Mouse (Mus musculus) forebrain, embryonic 10.5 days (tissue): ENCODE data around the gene Serinc3. TPM values are rescaled to one million over a fixed set of nuclear protein-coding genes. Genes with fewer than 3 reads are reported as not detected.

ENCODE experiments used
- DNase-seq: peaks from one replicate; pipeline ENCODE4 v3.0.0-alpha.2; 2017; ENCODE audit warnings: low spot score; ENCODE audit errors: extremely low spot score
- H3K27ac ChIP-seq: fragments of 300-500 bp; sonication (generic); 2 replicates; pipeline ENCODE4 v1.5.1; 2016; ENCODE audit warnings: mild to moderate bottlenecking
- H3K27me3 ChIP-seq: fragments of 300-500 bp; sonication (generic); 2 replicates; pipeline ENCODE4 v1.6.1; 2016; ENCODE audit warnings: mild to moderate bottlenecking; ENCODE audit not compliant: poor library complexity, severe bottlenecking
- H3K36me3 ChIP-seq: fragments of 300-500 bp; sonication (generic); replicated peaks from 2 replicates; pipeline ENCODE4 v1.6.1; 2016; ENCODE audit warnings: mild to moderate bottlenecking, moderate library complexity
- H3K4me1 ChIP-seq: fragments of 300-500 bp; sonication (generic); 2 replicates; pipeline ENCODE4 v1.6.1; 2016
- H3K4me3 ChIP-seq: fragments of 300-500 bp; sonication (generic); 2 replicates; pipeline ENCODE4 v1.5.1; 2016; ENCODE audit warnings: mild to moderate bottlenecking, moderate library complexity
- H3K9me3 ChIP-seq: fragments of 300-500 bp; sonication (generic); 2 replicates; pipeline ENCODE4 v1.6.1; 2016; ENCODE audit warnings: mild to moderate bottlenecking, moderate library complexity
- WGBS: fragments of 180-500 bp; shearing (Covaris S2); methylation state at CpG from one replicate; pipeline ENCODE4 v1.1.7; 2016; 5-methylcytosine and 5-hydroxymethylcytosine counted together
- polyA plus RNA-seq: library from polyadenylated mRNA; unstranded; fragments of >200 nt; fragmentation: Nextera tagmentation; extraction: Ambion mirVana; gene quantifications from 2 replicates; pipeline ENCODE4 v1.2.1, GENCODE M21; 2016

The Serinc3 gene
- polyA plus RNA-seq, 1 experiment from 2014 or later = 24.1 TPM

DNA sequence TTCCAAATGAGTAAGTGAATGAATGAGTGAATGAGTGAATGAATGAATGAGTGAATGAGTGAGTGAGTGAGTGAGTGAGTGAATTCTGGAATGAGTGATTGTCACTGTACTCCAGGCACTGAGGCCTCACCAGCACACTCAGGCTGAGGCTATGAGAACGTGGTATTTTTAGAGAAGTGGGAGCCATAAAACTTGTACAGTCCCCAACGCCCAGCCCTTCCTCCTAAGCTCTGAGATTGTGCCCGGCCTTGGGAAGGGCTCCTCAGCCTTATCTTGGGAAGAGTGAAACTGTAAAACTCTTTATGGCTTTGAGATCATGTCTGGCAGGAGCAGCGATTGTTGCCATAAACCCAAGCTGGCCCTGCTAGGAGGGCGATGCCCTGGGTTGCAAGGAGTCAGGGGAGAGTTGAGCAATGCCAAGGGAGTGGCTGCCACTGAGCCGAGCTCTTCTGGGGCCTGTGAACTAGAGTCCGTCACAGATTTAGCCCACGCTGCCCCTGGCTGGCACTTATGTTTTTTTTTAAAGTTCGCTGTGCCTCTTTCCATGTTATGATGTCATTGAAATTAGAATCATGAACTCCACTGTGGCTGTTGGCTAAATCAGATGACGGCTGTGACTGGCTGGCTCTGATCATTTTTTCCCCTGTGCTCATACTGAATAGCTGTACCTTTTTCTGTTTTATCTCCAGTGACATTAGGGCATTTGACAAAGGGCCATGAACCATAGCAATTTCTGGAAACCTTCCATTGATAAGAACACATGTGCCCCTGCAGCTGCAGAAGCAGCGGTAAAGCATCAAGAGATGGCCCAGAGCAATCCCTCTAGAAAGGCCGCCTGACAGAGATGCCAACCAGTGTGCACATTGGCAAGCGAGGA is 64.6 kb downstream of the Serinc3 start:
- Histone ChIP-seq H3K4me1 (0 out of 2 replicates have a peak, but pooled peaks cover under 1% of the 10 kb centered on the region), H3K27ac (no peak overlapping the region), H3K36me3 (no peaks in the 10 kb centered on the region), H3K9me3 (no peaks in the 10 kb centered on the region), H3K4me3 (no peak overlapping the region), H3K27me3 (no peaks in the 10 kb centered on the region)
- DNase-seq = no peak
- 87% methylated on average over 13 of the region's 13 CpGs for WGBS

DNA sequence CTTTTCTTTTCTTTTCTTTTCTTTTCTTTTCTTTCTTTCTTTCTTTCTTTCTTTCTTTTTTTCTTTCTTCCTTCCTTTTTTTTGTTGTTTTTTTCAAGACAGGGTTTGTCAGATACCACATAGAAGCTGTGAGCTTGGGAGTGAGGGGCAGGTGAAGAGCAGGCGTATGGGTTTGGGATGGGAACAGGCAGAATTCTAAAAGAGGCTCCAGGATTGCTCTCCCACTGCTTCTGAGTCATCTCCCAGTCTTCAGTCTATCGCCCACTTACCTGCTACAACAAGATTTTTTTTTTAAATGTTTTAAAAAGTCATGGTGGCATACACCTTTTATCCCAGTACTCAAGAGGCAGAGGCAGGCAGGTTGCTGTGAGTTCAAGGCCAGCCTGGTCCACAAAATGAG is 66.9 kb downstream of the Serinc3 start:
- H3K27me3 ChIP-seq = no peaks in the 10 kb centered on the region
- no peak for DNase-seq

DNA sequence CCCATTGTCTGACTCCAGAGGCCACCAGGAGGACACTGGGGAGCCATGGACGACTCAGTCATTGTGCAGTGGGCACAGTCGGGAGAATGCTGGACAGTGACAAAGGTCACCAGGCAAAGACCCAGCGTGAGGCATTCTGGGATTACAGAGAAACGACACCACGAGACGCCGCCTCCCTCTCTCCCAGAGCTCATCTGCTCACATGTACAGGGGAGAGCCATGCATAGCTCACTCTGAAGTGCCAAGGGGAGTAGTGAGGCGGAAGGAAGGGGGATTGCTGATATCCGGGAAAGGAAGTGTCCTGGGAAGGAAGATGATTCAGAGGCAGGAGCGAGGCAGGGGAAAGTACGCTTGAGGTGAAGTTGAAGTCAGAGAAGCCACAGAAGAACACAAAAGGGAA is 69.7 kb downstream of the Serinc3 start:
- H3K27me3 ChIP-seq = no peaks in the 10 kb centered on the region
- 62% methylated on average over 11 of the region's 11 CpGs for WGBS
- peaks cover 5% of the 10 kb centered on the region; the same call in 1 of the 2 replicates for H3K4me1 ChIP-seq
- H3K36me3 ChIP-seq = no peaks in the 10 kb centered on the region
- no peaks in the 10 kb centered on the region for H3K9me3 ChIP-seq
- H3K27ac ChIP-seq = no peak overlapping the region
- DNase-seq = no peak
- H3K4me3 ChIP-seq = no peak overlapping the region

More for the DNA sequence above, 66.9 kb downstream of the Serinc3 start:
- Histone ChIP-seq H3K4me3 (no peak overlapping the region), H3K36me3 (no peaks in the 10 kb centered on the region), H3K4me1 (peaks cover 5% of the 10 kb centered on the region; the same call in 1 of the 2 replicates), H3K9me3 (no peaks in the 10 kb centered on the region), H3K27ac (no peak overlapping the region)
- 84% methylated on average over 2 of the region's 2 CpGs for WGBS

DNA sequence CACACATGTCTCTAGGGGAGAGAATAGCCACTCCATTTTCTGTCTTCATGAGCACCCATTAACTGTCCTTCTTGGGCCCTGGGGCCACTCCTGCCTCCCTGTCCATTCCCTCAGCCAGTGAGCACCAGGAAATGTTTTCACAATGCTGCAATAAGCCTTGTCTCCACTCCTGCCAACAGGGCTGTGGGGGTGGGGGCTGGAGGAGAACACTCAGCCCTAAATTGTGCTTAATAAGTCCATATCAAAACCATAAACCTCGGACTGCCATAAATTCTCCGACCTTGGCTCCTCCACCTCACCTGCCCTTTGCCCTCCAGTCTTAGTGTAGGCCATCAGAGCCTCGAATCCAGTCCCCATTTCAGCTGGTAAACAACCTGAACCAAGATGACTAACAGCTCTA is 70.6 kb downstream of the Serinc3 start:
- Histone ChIP-seq H3K9me3 (no peaks in the 10 kb centered on the region), H3K27me3 (no peaks in the 10 kb centered on the region), H3K4me3 (no peak overlapping the region), H3K27ac (no peak overlapping the region), H3K4me1 (peaks cover 5% of the 10 kb centered on the region; the same call in 1 of the 2 replicates), H3K36me3 (no peaks in the 10 kb centered on the region)
- no peak for DNase-seq
- WGBS = 85% methylated on average over 3 of the region's 3 CpGs

Other genes with a start within 250 kb of the Serinc3 start
- 0.34 and 0.47 TPM in 2 replicates for gene Jph2, start 247.1 kb downstream of the Serinc3 start, polyA plus RNA-seq
- 86.8 and 95.5 TPM in 2 replicates for gene Oser1, start 220.4 kb downstream of the Serinc3 start, polyA plus RNA-seq
- 10.0 and 11.8 TPM in 2 replicates for gene Gdap1l1, start 206.7 kb downstream of the Serinc3 start, polyA plus RNA-seq
- 10.9 and 11.1 TPM in 2 replicates for gene Fitm2, start 172.5 kb downstream of the Serinc3 start, polyA plus RNA-seq
- not detected in 2 replicates for gene R3hdml, start 152.8 kb downstream of the Serinc3 start, polyA plus RNA-seq
- not detected in 2 replicates for gene Hnf4a, start 138.3 kb downstream of the Serinc3 start, polyA plus RNA-seq
- gene Ttpal, start 42.8 kb downstream of the Serinc3 start, polyA plus RNA-seq = 32.3 and 34.5 TPM in 2 replicates
- 212 and 215 TPM in 2 replicates for gene Pkig, start 13.3 kb upstream of the Serinc3 start, polyA plus RNA-seq
- gene Ada, start 105.1 kb upstream of the Serinc3 start, polyA plus RNA-seq = 13.6 and 13.9 TPM in 2 replicates
- gene Ccn5, start 175.7 kb upstream of the Serinc3 start, polyA plus RNA-seq = 0.29 and 0.34 TPM in 2 replicates
- not detected in 2 replicates for gene Kcnk15, start 208.5 kb upstream of the Serinc3 start, polyA plus RNA-seq